Mouse (Mus musculus): Measurements from ENCODE around the gene Pdcl2.

GRCm38 (mm10) chr5:76274977-76275376 is 56.0 kb downstream of the Pdcl2 start:
- TF ChIP-seq CTCF (IDR thresholded peaks at IDR 0.05; ENCODE audit: low read depth), result no peak
- no peak for TF ChIP-seq EP300 (IDR thresholded peaks at IDR 0.05; ENCODE audit: low read depth)

All from heart, postnatal 0 days (tissue).